ENCODE assay signal across 12 mouse cellular contexts in genomic region chr5:105737145-105737544, GRCm38 (mm10).
"Had no signal": no experiment of that assay in that cellular context is flagged by ENCODE, and none has a peak within 500 bp of the region (broad histone marks: within the 10 kb centered on the region; RNA-seq: fewer than 3 reads in every experiment).

No protein-coding gene starts in this region.

- H3K9ac ChIP-seq: limb, embryonic 12.5 days; midbrain, embryonic 13.5 days; stomach, embryonic 15.5 days had no signal

- H3K27ac ChIP-seq: kidney, postnatal 0 days; layer of hippocampus, adult 2 months; limb, embryonic 12.5 days; midbrain, embryonic 13.5 days; stomach, embryonic 15.5 days had no signal

- H3K36me3 ChIP-seq: stomach, embryonic 15.5 days had no signal

- H3K4me2 ChIP-seq: limb, embryonic 12.5 days; midbrain, embryonic 13.5 days; stomach, embryonic 15.5 days had no signal

- DNase-seq: kidney, adult 11 months; kidney, adult 9 months; kidney, postnatal 4 days; lung, postnatal 36 days; right cerebral cortex, postnatal 14 days; thymus, adult 2 months; thymus, postnatal 36 days had no signal

- H3K9me3 ChIP-seq: limb, embryonic 12.5 days; midbrain, embryonic 13.5 days; stomach, embryonic 15.5 days had no signal

- H3K4me3 ChIP-seq: layer of hippocampus, adult 2 months; limb, embryonic 12.5 days; midbrain, embryonic 13.5 days; stomach, embryonic 15.5 days had no signal

- ATAC-seq: midbrain, embryonic 13.5 days had no signal

- H3K27me3 ChIP-seq: limb, embryonic 12.5 days; midbrain, embryonic 13.5 days; stomach, embryonic 15.5 days had no signal
